Mouse (Mus musculus) megakaryocyte, embryonic 14.5 days (primary cell): ENCODE results near the gene Cpox.

Experiments used
- FLI1 ChIP-seq: IDR thresholded peaks from 2 replicates; pipeline ENCODE4 v1.6.1; 2012; ENCODE audit warnings: low read length, inconsistent platforms, mixed read lengths
- GATA1 ChIP-seq: IDR thresholded peaks from 3 replicates; pipeline ENCODE4 v1.6.1; 2012; ENCODE audit warnings: mixed read lengths, low read length, inconsistent platforms, borderline replicate concordance

DNA sequence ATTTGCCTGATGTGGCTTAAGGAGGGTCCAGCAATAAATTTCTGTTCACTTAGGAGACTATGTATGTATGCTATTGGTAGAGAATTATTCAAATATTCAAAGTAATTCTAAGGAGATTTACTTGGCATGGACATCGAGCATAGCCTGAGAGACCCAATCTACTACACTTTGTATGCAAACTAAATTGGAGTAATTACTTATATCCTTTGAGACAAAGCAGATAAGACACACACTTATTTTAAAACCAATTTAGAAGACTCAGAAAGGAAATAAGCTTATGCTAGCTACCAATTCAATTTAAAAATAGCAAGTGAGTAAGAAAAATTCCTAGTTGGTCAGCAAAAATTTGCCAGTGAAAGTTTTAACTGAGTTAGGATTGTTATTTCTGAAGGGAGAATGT, 93.0 kb downstream of the Cpox start, which contains the start of gene Olfr172:
- TF ChIP-seq GATA1 (no peak), FLI1 (no peak)
